Mouse (Mus musculus): ENCODE data around the gene Pla2r1. TPM values are rescaled to one million over a fixed set of nuclear protein-coding genes. Genes with fewer than 3 reads are reported as not detected.

Gene Pla2r1
- polyA plus RNA-seq, 1 experiment from 2014 or later = 0.23 TPM

DNA sequence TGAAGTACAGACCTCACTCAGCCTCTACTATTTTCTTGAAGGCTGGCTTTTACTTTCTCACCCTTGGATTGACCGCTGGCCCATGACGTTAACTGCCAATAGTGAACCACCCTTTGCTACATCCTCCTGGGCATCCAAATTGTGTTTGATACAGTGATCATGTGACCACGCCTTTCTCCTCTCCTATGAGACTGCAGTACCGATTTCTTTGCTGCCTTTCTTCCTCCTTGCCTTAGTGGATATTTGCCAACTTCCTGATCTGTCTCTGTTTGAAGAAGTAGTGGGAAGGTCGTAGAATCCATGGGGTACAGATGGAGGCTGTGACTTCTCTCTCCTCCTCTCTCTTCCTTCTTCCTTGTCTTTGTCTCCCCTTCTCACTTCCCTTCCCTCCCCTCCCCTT is 147.7 kb downstream of the Pla2r1 start:
- DNase-seq (ENCODE audit: low spot score) = no peak

- DNase-seq (ENCODE audit: low spot score) = no peak
Measured at GRCm38 (mm10) chr2:60404763-60405162, 148.3 kb downstream of the Pla2r1 start.

DNA sequence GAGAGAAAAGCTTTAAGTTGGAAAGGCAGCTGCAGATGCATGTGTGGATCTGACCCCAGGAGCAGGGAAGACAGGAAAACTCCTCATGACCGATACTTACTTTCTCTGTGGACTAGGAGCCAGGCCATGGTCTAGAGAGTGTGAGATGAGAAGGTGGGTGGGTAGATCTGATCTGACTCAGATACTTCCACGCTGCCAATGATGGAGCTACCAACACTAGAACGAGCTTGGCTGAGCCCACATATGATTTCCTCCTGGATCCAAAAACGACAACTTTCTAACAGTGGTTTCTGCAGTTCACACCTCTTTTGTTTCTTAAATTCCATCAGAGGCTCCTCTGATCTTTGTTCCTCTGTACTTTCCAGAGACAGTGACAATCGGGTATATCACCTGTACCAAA is 151.4 kb downstream of the Pla2r1 start:
- DNase-seq (ENCODE audit: low spot score) = no peak

DNA sequence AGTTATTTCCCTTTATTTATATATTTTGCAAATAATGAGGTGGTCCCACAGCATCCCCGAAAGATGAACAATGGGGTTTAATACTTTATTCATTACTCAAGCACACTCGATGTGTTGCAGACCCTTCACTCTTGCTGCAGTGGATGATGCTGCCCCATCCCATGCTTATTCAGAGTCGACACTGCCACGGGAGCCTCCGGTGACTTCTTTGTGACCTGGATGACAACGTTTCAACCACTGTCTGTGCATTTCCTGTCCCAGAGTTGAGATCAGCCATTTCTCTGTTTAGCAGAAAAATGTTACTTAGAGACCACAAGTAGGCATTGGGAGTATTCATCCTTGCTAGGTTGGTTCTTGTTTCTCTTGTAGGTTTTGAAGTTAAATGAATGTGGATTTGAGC is 159.3 kb downstream of the Pla2r1 start:
- no peak for DNase-seq (ENCODE audit: low spot score)

DNA sequence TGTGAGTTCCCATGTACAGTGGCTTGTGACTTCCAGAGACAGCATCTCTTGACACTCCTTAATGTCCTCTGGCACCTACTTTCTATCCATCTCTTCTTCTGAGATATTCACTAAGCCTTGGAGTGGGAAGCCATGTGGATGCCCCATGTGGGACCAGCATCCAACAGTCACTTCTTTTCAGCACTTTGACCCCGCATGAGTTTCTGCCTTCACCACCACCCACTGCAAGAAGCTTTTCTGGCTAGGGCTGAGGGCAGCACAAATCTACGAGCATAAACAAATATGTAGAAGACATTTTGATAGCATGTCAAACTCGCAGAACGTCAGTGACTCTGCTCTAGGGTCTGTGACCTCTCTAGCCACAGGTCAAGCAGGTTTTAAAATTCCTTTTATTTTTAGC is 160.8 kb downstream of the Pla2r1 start:
- no peak for DNase-seq (ENCODE audit: low spot score)

DNA sequence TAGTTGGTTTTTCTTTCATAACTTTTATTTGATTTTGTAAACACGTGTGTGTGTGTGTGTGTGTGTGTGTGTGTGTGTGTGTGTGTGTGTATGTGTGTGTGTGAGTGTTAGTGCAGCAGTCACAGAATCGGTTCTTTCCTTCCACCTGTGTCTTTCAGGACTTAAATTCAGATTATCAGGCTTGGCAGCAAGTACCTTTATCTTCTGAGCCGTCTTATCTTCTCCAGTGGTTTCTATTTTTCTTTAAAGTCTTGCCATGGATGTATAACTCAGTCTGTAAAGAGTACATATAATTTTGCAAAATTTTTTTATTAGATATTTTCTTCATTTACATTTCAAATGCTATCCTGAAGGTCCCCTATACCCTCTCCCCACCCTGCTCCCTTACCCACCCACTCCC is 165.7 kb downstream of the Pla2r1 start:
- DNase-seq (ENCODE audit: low spot score) = no peak

DNA sequence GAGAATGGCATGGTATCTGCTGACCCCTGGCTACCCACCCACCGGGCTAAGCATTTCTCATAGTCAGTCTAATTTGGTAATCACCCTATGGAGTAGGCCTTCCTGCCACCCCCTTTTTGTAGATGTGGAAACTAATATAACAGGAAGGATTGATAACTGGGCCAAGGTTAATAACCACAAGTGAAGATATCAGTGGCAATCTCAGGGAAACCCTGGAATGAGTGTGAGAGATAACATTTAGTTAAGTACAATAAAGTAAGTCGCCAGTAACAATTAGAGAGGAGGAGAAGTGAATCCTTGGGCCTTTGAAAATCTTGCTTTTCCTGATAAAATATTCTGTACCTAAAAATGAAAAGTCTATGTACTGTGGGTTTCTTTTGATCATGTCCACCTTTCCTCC is 166.3 kb downstream of the Pla2r1 start:
- no peak for DNase-seq (ENCODE audit: low spot score)

GRCm38 (mm10) chr2:60384763-60385085 is 168.4 kb downstream of the Pla2r1 start:
- no peak for DNase-seq (ENCODE audit: low spot score)

DNA sequence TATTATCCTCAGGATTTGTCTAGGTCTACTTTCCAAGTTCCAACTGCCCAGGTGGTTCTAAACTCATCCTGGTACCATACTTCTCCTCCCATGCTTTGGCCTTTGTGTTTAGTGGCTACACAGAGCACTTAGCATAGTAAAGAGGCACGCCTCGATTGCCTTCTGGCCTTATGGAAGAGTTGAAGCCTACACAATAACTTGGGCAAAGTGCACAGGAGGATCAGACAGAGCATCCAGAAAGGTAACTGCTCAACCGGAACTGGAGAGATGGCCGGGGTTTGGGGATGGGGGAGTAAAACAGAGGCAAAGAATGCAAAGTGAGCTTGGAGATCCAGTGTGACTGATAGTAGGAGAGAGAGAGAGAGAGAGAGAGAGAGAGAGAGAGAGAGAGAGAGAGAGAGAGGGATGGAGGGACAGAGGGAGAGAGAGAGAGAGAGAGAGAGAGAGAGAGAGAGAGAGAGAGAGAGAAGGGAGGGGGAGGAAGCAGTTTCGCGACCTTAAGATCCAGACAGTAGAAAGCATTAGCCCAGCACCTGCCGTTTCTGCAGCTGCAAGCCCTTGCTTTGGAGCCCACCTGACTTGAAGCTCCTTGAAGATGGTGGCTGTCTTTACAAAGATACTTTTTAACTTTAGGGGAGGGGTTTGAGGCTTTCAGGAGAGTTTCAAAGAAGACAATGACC is 168.9 kb downstream of the Pla2r1 start:
- peak; percentile 70 for DNase-seq (ENCODE audit: low spot score)

- DNase-seq (ENCODE audit: low spot score) = peak; percentile 91
Measured at GRCm38 (mm10) chr2:60382858-60383669, 170.0 kb downstream of the Pla2r1 start, which contains the start of gene Ly75. Gene Ly75 (minus strand): TSS chr2:60383303.

DNA sequence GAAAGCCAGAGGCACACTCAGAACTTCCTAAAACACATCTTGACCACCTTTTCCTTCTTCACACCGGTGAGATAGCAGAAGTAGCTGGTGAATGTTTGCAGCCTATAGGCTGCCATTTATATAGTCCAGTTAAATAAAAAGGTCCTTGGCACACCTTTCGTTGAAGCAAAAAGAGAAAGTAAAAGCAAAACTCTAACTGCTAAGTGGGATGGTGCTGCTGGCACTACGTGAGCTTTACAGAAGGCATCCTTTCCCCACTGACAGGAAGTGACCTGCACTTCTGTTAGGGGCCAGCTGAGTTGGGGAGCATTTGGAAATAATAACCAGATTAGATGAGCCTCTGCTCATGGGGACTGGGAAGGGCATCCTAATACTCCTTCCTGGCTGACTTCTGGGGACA is 170.8 kb downstream of the Pla2r1 start:
- peak; percentile 32 for DNase-seq (ENCODE audit: low spot score)

DNA sequence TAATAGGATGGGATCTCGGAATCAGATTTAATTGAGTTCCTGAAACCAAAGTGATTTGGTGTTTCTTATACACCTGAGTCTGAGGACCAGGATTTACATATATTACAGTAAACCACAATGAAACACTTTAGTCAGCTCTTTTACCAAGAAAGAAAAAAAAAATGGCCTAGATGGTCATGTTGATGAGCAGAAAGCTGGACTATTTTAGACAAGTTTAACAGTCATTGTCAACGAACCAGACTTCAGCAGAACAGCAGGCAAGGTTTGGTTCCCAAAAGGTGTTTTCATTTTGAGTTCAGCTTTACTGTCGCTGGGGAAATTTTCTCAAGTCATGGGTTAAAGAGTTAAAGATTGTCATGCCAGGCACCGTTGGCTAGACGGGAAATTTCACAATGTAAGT is 175.8 kb downstream of the Pla2r1 start:
- DNase-seq (ENCODE audit: low spot score) = no peak

DNA sequence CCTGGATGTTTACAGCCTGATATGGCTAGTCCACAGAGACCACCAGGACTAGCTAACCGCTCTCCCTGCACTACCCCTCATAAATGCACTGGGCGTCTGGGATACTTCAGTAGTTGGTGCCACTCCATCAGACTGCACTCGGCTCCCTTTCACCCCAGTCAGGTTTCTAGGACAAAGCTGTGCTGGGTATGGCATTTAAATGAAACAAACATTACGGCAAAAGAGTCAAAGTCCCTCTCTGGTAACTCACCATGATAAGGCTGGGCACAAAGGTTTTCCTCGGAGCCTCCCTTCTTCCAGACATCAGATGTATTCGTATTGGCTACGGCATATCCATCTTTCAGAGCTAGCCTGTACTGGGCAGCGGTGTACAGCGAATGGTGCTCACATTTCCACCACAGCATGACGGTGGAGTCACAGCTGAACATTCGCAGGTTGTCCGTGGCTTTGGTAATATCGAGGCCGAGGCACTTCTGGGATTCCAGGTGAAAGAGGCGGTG is 177.4 kb downstream of the Pla2r1 start:
- DNase-seq (ENCODE audit: low spot score) = no peak

- DNase-seq (ENCODE audit: low spot score) = no peak
Measured at GRCm38 (mm10) chr2:60375126-60375525, 178.0 kb downstream of the Pla2r1 start.

DNA sequence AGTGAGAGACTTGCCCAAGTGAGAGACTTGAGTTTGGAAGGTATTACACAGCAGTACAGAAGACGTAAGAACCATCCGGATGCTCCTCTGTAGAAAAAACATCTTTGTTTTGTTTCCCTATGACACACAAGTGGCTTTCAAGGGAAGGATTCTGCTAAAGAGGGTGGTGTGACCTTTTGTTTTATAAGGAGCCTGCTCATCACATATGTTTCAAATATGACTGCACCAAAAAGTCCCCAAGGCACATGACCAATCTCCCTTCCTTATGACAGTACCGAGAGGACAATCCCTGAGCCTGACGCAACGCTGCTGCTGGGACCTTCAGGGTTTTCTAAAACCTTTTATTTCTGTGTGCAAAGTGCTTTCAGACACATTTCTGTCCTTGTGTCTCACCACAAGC is 182.9 kb downstream of the Pla2r1 start:
- no peak for DNase-seq (ENCODE audit: low spot score)

DNA sequence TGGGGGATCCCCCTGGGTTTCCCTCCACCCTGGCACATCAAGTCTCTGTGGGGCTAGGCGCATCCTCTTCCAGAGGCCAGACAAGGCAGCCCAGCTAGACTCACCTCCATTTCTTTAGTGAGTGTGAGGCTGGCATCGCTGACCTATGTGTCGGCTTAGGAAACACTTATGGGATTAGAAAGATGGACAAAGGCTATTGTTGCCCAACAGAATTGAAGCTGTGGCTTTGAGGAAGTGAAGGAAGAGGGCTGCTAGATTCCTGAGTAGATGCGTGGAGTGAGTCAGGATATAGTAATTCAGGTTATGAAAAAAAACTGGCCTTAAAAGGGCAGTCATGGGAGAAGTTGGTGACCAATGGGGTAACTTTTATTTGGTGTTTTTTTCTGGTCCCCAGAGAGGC is 183.7 kb downstream of the Pla2r1 start:
- no peak for DNase-seq (ENCODE audit: low spot score)

DNA sequence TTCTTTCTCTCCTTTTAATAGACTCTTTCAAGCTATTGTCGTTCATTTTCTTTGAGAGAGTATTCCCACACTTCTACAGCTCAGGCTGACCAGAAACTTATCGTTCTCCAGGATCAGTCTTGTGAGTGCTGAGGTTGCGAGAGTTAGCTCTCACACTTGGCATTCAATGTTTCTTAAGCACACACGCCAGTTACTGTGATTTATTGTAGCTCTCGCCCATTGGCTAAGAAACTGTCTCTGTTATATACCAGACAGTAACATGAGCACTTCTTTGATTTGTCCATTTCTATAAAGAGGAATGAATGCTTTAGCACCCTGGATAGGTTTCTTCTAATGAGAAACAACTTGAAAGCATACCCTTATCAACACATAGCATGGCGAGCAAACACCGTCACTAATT is 185.2 kb downstream of the Pla2r1 start:
- no peak for DNase-seq (ENCODE audit: low spot score)

Other genes with a start within 250 kb of the Pla2r1 start
- 23.6 and 24.5 TPM in 2 replicates for gene Ly75, start 170.0 kb downstream of the Pla2r1 start, polyA plus RNA-seq (2015; fragmentation: Nextera tagmentation; extraction: Ambion mirVana)
- 0.08 and 0.12 TPM in 2 replicates for gene Itgb6, start 169.3 kb upstream of the Pla2r1 start, polyA plus RNA-seq (2015; fragmentation: Nextera tagmentation; extraction: Ambion mirVana)